13 mouse cellular contexts compared by ENCODE assay signal in the genomic region with DNA sequence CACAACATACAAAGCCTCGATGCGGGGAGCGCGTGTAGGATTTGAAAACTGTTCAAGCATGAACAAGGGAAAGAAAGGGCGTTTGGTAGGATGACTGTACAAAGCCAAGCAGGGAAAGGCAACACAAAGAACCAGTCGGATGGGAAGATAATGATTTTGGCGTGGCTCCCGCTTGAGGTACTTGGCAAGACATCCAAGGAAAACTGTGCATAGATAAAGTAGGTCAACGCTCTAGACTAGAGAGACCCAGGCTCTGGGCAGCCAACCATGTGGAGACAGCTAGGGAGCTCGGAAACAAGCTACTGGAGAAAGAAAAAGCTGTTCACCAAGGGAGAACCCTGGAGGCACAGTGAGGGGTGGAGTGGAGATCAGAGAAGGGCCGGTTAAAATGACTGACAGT. TPM values are rescaled to one million over a fixed set of nuclear protein-coding genes. Genes with fewer than 3 reads are reported as not detected.
DNase-seq lines count a peak whose midpoint lies in the region; ATAC-seq lines count a peak whose summit lies in the region.
"Had no signal": no experiment of that assay in that cellular context is flagged by ENCODE, and none has a peak within 500 bp of the region (broad histone marks: within the 10 kb centered on the region; RNA-seq: fewer than 3 reads in every experiment).

No protein-coding gene starts in this region.

- 0 out of 2 replicates have a peak, but pooled peaks cover 5% of the 10 kb centered on the region for H3K4me1 ChIP-seq in heart, embryonic 10.5 days
- no peaks in the 10 kb centered on the region for H3K4me1 ChIP-seq in heart, embryonic 12.5 days (replicated peaks)
- H3K4me1 ChIP-seq: forebrain, embryonic 12.5 days; neural tube, embryonic 13.5 days; stomach, embryonic 15.5 days had no signal

- no peak for ATAC-seq in heart, embryonic 12.5 days (ENCODE audit: insufficient number of reproducible peaks, low FRiP score)

- H3K4me2 ChIP-seq in heart, embryonic 12.5 days: no peak overlapping the region
- H3K4me2 ChIP-seq: forebrain, embryonic 12.5 days; heart, embryonic 15.5 days; liver, embryonic 11.5 days; neural tube, embryonic 13.5 days; stomach, embryonic 15.5 days had no signal

- H3K4me3 ChIP-seq in heart, embryonic 10.5 days: no peak overlapping the region
- no peak overlapping the region for H3K4me3 ChIP-seq in heart, embryonic 12.5 days
- H3K4me3 ChIP-seq: forebrain, embryonic 12.5 days; heart, embryonic 15.5 days; neural tube, embryonic 13.5 days; stomach, embryonic 15.5 days had no signal

- H3K36me3 ChIP-seq in heart, embryonic 10.5 days: no peaks in the 10 kb centered on the region
- H3K36me3 ChIP-seq in heart, embryonic 12.5 days: no peaks in the 10 kb centered on the region
- H3K36me3 ChIP-seq: forebrain, embryonic 12.5 days; heart, embryonic 15.5 days; neural tube, embryonic 13.5 days; stomach, embryonic 15.5 days had no signal

- DNase-seq in heart, embryonic 10.5 days (ENCODE audit: low spot score): peak; percentile 24
- peak; percentile 75 for DNase-seq in adrenal gland, adult 2 months
- DNase-seq in cerebellum, adult 11-12 months: peak; percentile 54
- DNase-seq in ovary, postnatal 36 days (ENCODE audit: low spot score): peak; percentile 51
- DNase-seq in thymus, postnatal 25 days: no peak
- no peak for DNase-seq in thymus, postnatal 0 days (ENCODE audit: low spot score)
- DNase-seq in urinary bladder, adult 2 months (ENCODE audit: low spot score): no peak

- no peak overlapping the region for H3K27ac ChIP-seq in heart, embryonic 10.5 days
- H3K27ac ChIP-seq in heart, embryonic 12.5 days (ENCODE audit: poor library complexity, severe bottlenecking): no peak overlapping the region
- H3K27ac ChIP-seq: forebrain, embryonic 12.5 days; heart, embryonic 15.5 days; neural tube, embryonic 13.5 days; stomach, embryonic 15.5 days had no signal

- WGBS in heart, embryonic 10.5 days: 76% methylated on average over 11 of the region's 11 CpGs
- 65% methylated on average over 11 of the region's 11 CpGs for WGBS in heart, embryonic 12.5 days

- H3K9me3 ChIP-seq in heart, embryonic 10.5 days: no peaks in the 10 kb centered on the region; the same call in 1 of the 2 replicates
- H3K9me3 ChIP-seq in heart, embryonic 12.5 days (replicated peaks): peaks cover 5% of the 10 kb centered on the region; the same call in 1 of the 2 replicates
- H3K9me3 ChIP-seq: forebrain, embryonic 12.5 days; heart, embryonic 15.5 days; stomach, embryonic 15.5 days had no signal

- H3K9ac ChIP-seq in heart, embryonic 12.5 days: no peak overlapping the region
- H3K9ac ChIP-seq: forebrain, embryonic 12.5 days; heart, embryonic 15.5 days; neural tube, embryonic 13.5 days; stomach, embryonic 15.5 days had no signal

- no peaks in the 10 kb centered on the region for H3K27me3 ChIP-seq in heart, embryonic 10.5 days (ENCODE audit: insufficient read depth, poor library complexity, severe bottlenecking)
- H3K27me3 ChIP-seq in heart, embryonic 12.5 days (replicated peaks): no peaks in the 10 kb centered on the region
- H3K27me3 ChIP-seq: forebrain, embryonic 12.5 days; heart, embryonic 15.5 days; neural tube, embryonic 13.5 days; stomach, embryonic 15.5 days had no signal

RNA-seq across cellular contexts. Expression of a gene that starts 21.5 kb away (rescaled TPM):
- polyA plus RNA-seq in heart, embryonic 10.5 days (2016; fragmentation: Nextera tagmentation; extraction: Ambion mirVana): 17.1 and 26.0 TPM in 2 replicates
- 21.0 and 22.0 TPM in 2 replicates for polyA plus RNA-seq in heart, embryonic 12.5 days (2016; fragmentation: Nextera tagmentation; extraction: Ambion mirVana)
- 10 to 100 TPM; 39.1 to 42.5 TPM for total RNA-seq in adrenal gland, adult 2 months (2021)
- polyA plus RNA-seq in adrenal gland, adult 2 months (2012; rRNA removed): 30.0 and 66.9 TPM in 2 replicates
- polyA plus RNA-seq in thymus, postnatal 0 days (2015; fragmentation: Nextera tagmentation; extraction: Ambion mirVana): 10.6 and 18.3 TPM in 2 replicates
- polyA plus RNA-seq in urinary bladder, adult 2 months (2012; rRNA removed): 22.1 and 22.5 TPM in 2 replicates

RNA-seq across cellular contexts. Expression of a gene that starts 52.5 kb away (rescaled TPM):
- 0.04 and 0.06 TPM in 2 replicates for polyA plus RNA-seq in heart, embryonic 10.5 days (2016; fragmentation: Nextera tagmentation; extraction: Ambion mirVana)
- 0.05 TPM in 2 replicates for polyA plus RNA-seq in heart, embryonic 12.5 days (2016; fragmentation: Nextera tagmentation; extraction: Ambion mirVana)
- under 1 TPM; 0.26 to 0.48 TPM for total RNA-seq in adrenal gland, adult 2 months (2021)
- 0.03 and 0.19 TPM in 2 replicates for polyA plus RNA-seq in adrenal gland, adult 2 months (2012; rRNA removed)
- 0.21 and 0.34 TPM in 2 replicates for polyA plus RNA-seq in thymus, postnatal 0 days (2015; fragmentation: Nextera tagmentation; extraction: Ambion mirVana)
- 0.07 and 0.09 TPM in 2 replicates for polyA plus RNA-seq in urinary bladder, adult 2 months (2012; rRNA removed)
- polyA plus RNA-seq: liver, embryonic 11.5 days had no signal

Comparison
In these comparisons a context has a peak if more than half of its experiments do, and no peak if none do; other contexts are left out.
1. DNase-seq: peak in heart, embryonic 10.5 days (single experiment), adrenal gland, adult 2 months (single experiment), cerebellum, adult 11-12 months (single experiment) and ovary, postnatal 36 days (single experiment); none in thymus, postnatal 25 days (single experiment), thymus, postnatal 0 days (single experiment) and urinary bladder, adult 2 months (single experiment).